Mouse (Mus musculus) liver, adult 2 months (tissue): Measurements from ENCODE around the gene Ikzf2.

Experiments
- CTCF ChIP-seq: fragments of 200-500 bp; IDR thresholded peaks from 2 replicates; pipeline ENCODE4 v1.5.1; 2011; ENCODE audit warnings: low read depth, low read length, control low read depth
- POLR2A ChIP-seq: fragments of 200-500 bp; IDR thresholded peaks from 2 replicates; pipeline ENCODE4 v1.6.1; 2011; ENCODE audit warnings: low read length, control low read depth; ENCODE audit not compliant: insufficient read depth; ENCODE audit errors: extremely low read depth

- TF ChIP-seq POLR2A = no peak
- TF ChIP-seq CTCF = no peak
Observed at GRCm38 (mm10) chr1:69500388-69500787, 186.7 kb downstream of the Ikzf2 start.
